Mouse (Mus musculus): ENCODE measurements around the gene Eef1e1. TPM values are rescaled to one million over a fixed set of nuclear protein-coding genes. Genes with fewer than 3 reads are reported as not detected.

Gene Eef1e1
- total RNA-seq, 1 experiment = 111 TPM

DNA sequence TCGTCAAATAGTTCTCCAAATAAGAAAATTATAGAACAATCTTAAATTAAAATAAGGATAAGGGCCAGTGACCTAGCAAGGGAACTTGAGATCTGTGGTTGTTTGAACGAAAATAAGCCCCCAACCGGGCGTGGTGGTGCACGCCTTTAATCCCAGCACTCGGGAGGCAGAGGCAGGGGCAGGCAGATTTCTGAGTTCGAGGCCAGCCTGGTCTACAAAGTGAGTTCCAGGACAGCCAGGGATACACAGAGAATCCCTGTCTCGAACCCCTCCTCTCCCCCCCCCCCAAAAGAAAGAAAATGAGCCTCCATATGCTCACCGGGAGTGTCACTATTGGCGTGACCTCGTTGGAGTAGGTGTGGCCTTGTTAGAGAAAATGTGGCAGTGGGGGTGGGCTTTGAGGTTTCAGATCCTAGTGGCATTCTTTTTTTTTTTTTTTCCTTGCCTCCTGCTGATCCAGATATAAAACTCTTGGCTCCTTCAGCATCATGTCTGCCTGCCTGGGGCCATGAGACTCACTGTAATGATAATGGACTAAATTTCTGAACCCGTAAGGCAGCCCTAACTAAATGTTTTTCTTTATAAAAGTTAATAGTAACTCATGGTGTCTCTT, 772 bp upstream of the Eef1e1 start:
- Histone ChIP-seq H3K27ac (ENCODE audit: insufficient read depth, low read depth, low read length, poor library complexity, severe bottlenecking) (peak overlapping the region; percentile 77; the same call in 1 of the 2 replicates), H3K9me3 (ENCODE audit: control insufficient read depth, insufficient read depth, low read depth, low read length) (no peaks in the 10 kb centered on the region), H3K4me3 (ENCODE audit: insufficient read depth in 1 of 2, low read depth in 1 of 2, low read length in 2 of 2, poor library complexity in 1 of 2, severe bottlenecking in 1 of 2) (peak overlapping the region in 1 of 2 experiments; percentile 87; a peak in 2 of 4 replicates), H3K36me3 (ENCODE audit: control insufficient read depth, insufficient read depth, low read length, poor library complexity, severe bottlenecking) (peaks cover 16% of the 10 kb centered on the region), H3K4me1 (ENCODE audit: control insufficient read depth in 2 of 2, insufficient read depth in 2 of 2, low read length in 2 of 2, poor library complexity in 1 of 2) (peaks cover 0 to 5% of the 10 kb centered on the region in 2 experiments; a peak in 1 of 4 replicates), H3K9ac (ENCODE audit: insufficient read depth, low read depth, low read length, poor library complexity, severe bottlenecking) (no peak overlapping the region)
- TF ChIP-seq ZNF384 (IDR thresholded peaks at IDR 0.05; ENCODE audit: low read depth, low read length) = peak; percentile 74; the same call in 1 of the 2 replicates
- no peak for TF ChIP-seq CHD2 (IDR thresholded peaks at IDR 0.05; ENCODE audit: low read depth, low read length)
- in situ Hi-C loops (cut with MboI; ENCODE audit: low sequenced_read_pairs in 2 of 2, unreplicated experiment in 2 of 2) = no loop called here
- no peak for DNase-seq (ENCODE audit: low read depth, low spot score)

GRCm38 (mm10) chr13:38657865-38658264, 993 bp downstream of the Eef1e1 start:
- no peaks in the 10 kb centered on the region for H3K9me3 ChIP-seq (ENCODE audit: control insufficient read depth, insufficient read depth, low read depth, low read length)
- H3K4me1 ChIP-seq (ENCODE audit: control insufficient read depth in 2 of 2, insufficient read depth in 2 of 2, low read length in 2 of 2, poor library complexity in 1 of 2) = peaks cover 0 to 5% of the 10 kb centered on the region in 2 experiments; a peak in 2 of 4 replicates
- TF ChIP-seq CHD2 (IDR thresholded peaks at IDR 0.05; ENCODE audit: low read depth, low read length) (no peak), ZNF384 (IDR thresholded peaks at IDR 0.05; ENCODE audit: low read depth, low read length) (no peak), MAFK (IDR thresholded peaks at IDR 0.05; ENCODE audit: insufficient read depth, low read depth, low read length) (no peak), ZC3H11A (IDR thresholded peaks at IDR 0.05; ENCODE audit: borderline replicate concordance, low read depth, low read length) (no peak), HCFC1 (IDR thresholded peaks at IDR 0.05; ENCODE audit: borderline replicate concordance, insufficient read depth, low read length) (no peak)
- peak overlapping the region; percentile 99 for H3K9ac ChIP-seq (ENCODE audit: insufficient read depth, low read depth, low read length, poor library complexity, severe bottlenecking)
- in situ Hi-C loops (cut with MboI; ENCODE audit: low sequenced_read_pairs in 2 of 2, unreplicated experiment in 2 of 2) = no loop called here
- DNase-seq (ENCODE audit: low read depth, low spot score) = no peak
- peaks cover 25% of the 10 kb centered on the region for H3K36me3 ChIP-seq (ENCODE audit: control insufficient read depth, insufficient read depth, low read length, poor library complexity, severe bottlenecking)
- H3K27ac ChIP-seq (ENCODE audit: insufficient read depth, low read depth, low read length, poor library complexity, severe bottlenecking) = no peak overlapping the region
- peak overlapping the region; percentile 87 to 99 for H3K4me3 ChIP-seq (ENCODE audit: insufficient read depth in 1 of 2, low read depth in 1 of 2, low read length in 2 of 2, poor library complexity in 1 of 2, severe bottlenecking in 1 of 2)

- no peak overlapping the region for H3K4me3 ChIP-seq (ENCODE audit: insufficient read depth in 1 of 2, low read depth in 1 of 2, low read length in 2 of 2, poor library complexity in 1 of 2, severe bottlenecking in 1 of 2)
- DNase-seq (ENCODE audit: low read depth, low spot score) = no peak
- in situ Hi-C loops (cut with MboI; ENCODE audit: low sequenced_read_pairs in 2 of 2, unreplicated experiment in 2 of 2) = no loop called here
- H3K4me1 ChIP-seq (ENCODE audit: control insufficient read depth in 2 of 2, insufficient read depth in 2 of 2, low read length in 2 of 2, poor library complexity in 1 of 2) = peaks cover 0 to 2% of the 10 kb centered on the region in 2 experiments; a peak in 1 of 4 replicates
- H3K27ac ChIP-seq (ENCODE audit: insufficient read depth, low read depth, low read length, poor library complexity, severe bottlenecking) = no peak overlapping the region
- TF ChIP-seq MAFK (IDR thresholded peaks at IDR 0.05; ENCODE audit: insufficient read depth, low read depth, low read length) = no peak
- no peak for TF ChIP-seq ZNF384 (IDR thresholded peaks at IDR 0.05; ENCODE audit: low read depth, low read length)
- TF ChIP-seq HCFC1 (IDR thresholded peaks at IDR 0.05; ENCODE audit: borderline replicate concordance, insufficient read depth, low read length) = no peak
- no peak for TF ChIP-seq CHD2 (IDR thresholded peaks at IDR 0.05; ENCODE audit: low read depth, low read length)
- TF ChIP-seq ZC3H11A (IDR thresholded peaks at IDR 0.05; ENCODE audit: borderline replicate concordance, low read depth, low read length) = no peak
- H3K9me3 ChIP-seq (ENCODE audit: control insufficient read depth, insufficient read depth, low read depth, low read length) = no peaks in the 10 kb centered on the region
- H3K9ac ChIP-seq (ENCODE audit: insufficient read depth, low read depth, low read length, poor library complexity, severe bottlenecking) = no peak overlapping the region
- H3K36me3 ChIP-seq (ENCODE audit: control insufficient read depth, insufficient read depth, low read length, poor library complexity, severe bottlenecking) = peaks cover 47% of the 10 kb centered on the region
These were observed 8.6 kb downstream of the Eef1e1 start for GRCm38 (mm10) chr13:38650292-38650691.

- no peak for DNase-seq (ENCODE audit: low read depth, low spot score)
- Histone ChIP-seq H3K9me3 (ENCODE audit: control insufficient read depth, insufficient read depth, low read depth, low read length) (no peaks in the 10 kb centered on the region), H3K4me3 (ENCODE audit: insufficient read depth in 1 of 2, low read depth in 1 of 2, low read length in 2 of 2, poor library complexity in 1 of 2, severe bottlenecking in 1 of 2) (no peak overlapping the region), H3K9ac (ENCODE audit: insufficient read depth, low read depth, low read length, poor library complexity, severe bottlenecking) (no peak overlapping the region), H3K36me3 (ENCODE audit: control insufficient read depth, insufficient read depth, low read length, poor library complexity, severe bottlenecking) (peaks cover 52% of the 10 kb centered on the region), H3K27ac (ENCODE audit: insufficient read depth, low read depth, low read length, poor library complexity, severe bottlenecking) (no peak overlapping the region), H3K4me1 (ENCODE audit: control insufficient read depth in 2 of 2, insufficient read depth in 2 of 2, low read length in 2 of 2, poor library complexity in 1 of 2) (0 out of 4 replicates have a peak, but pooled peaks cover 0 to 2% of the 10 kb centered on the region in 2 experiments)
- TF ChIP-seq CHD2 (IDR thresholded peaks at IDR 0.05; ENCODE audit: low read depth, low read length) (no peak), ZNF384 (IDR thresholded peaks at IDR 0.05; ENCODE audit: low read depth, low read length) (no peak), HCFC1 (IDR thresholded peaks at IDR 0.05; ENCODE audit: borderline replicate concordance, insufficient read depth, low read length) (no peak), MAFK (IDR thresholded peaks at IDR 0.05; ENCODE audit: insufficient read depth, low read depth, low read length) (no peak), ZC3H11A (IDR thresholded peaks at IDR 0.05; ENCODE audit: borderline replicate concordance, low read depth, low read length) (no peak)
- in situ Hi-C loops (cut with MboI; ENCODE audit: low sequenced_read_pairs in 2 of 2, unreplicated experiment in 2 of 2) = no loop called here
These were observed 9.8 kb downstream of the Eef1e1 start for GRCm38 (mm10) chr13:38649069-38649468.

Data from ES-E14 (cell line).